Mouse (Mus musculus) 416B (cell line): Measurements from ENCODE around the gene Pafah1b3.

Experiments used
- DNase-seq: peaks from one replicate; pipeline ENCODE4 v3.0.0; 2011; ENCODE audit warnings: low read depth

Gene Pafah1b3

DNA sequence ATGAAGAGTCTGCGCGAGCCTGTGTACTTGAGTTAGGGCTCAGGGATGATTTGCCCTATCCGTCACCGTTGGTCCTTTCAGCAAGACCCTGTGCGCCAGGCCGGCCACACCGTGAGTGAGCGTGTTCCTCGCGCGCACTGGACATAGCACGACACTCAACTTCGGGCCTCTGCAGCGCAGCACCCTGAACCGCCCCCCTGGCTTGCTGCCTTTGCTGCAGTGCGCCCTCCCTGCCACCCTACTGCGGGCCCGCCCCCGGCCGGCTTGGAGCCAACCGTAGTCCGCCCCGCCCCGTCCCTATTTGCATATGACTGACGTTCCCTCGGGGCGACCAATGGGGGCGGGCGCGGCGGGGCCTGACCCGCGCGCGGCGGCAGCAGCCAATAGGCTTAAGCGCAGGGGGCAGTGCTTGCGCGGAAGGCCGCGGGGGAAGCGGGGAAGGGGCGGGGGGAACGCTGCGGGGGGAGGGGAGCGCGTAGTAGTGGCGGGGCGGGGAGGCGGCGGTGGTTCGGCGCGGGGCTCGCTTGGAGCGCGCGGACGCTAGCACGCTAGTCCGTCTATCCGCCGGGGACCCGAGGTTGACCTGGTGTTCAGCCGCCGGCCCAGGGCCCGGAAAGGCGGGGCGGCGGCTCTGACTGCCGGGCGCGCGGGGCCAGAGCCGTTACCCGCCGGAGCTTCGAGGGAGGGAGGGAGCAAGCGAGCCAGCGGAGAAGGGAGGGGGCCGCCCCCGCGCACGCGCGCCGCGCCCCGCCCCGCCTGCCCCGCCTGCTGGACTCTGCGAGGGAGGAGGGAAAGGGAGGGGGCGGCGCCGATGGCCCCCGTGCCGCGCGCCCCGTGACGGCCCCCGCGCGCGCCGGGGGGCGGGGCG is 15.8 kb downstream of the Pafah1b3 start:
- DNase-seq, result peak; percentile 98

DNA sequence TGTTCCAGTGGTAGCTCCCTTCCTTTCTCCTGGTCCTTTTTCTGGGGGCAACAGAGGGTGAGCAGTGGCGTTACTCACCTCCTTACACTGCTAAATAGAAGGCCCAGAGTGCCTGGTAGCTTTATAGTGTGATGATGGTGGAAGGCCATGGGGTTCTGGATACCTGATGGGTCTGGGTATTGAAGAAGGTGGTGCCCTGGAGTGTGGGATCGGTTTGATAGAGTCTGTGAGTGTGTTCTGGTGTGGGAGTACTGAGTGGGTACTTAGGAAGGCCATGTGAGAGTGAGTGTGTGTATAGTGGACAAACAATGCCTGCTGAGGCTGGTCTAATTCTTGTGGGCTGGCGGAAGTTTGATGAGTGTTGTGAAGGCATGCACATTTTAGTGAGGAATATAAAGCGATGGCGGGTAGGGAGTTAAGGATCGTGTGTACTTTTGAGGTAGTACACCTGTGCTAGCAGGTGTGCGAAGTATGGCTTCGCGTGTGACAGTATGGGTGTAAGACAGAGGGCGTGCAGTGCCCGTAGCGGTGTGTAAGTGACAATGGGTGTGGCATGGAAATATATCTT is 16.5 kb downstream of the Pafah1b3 start:
- no peak for DNase-seq

DNA sequence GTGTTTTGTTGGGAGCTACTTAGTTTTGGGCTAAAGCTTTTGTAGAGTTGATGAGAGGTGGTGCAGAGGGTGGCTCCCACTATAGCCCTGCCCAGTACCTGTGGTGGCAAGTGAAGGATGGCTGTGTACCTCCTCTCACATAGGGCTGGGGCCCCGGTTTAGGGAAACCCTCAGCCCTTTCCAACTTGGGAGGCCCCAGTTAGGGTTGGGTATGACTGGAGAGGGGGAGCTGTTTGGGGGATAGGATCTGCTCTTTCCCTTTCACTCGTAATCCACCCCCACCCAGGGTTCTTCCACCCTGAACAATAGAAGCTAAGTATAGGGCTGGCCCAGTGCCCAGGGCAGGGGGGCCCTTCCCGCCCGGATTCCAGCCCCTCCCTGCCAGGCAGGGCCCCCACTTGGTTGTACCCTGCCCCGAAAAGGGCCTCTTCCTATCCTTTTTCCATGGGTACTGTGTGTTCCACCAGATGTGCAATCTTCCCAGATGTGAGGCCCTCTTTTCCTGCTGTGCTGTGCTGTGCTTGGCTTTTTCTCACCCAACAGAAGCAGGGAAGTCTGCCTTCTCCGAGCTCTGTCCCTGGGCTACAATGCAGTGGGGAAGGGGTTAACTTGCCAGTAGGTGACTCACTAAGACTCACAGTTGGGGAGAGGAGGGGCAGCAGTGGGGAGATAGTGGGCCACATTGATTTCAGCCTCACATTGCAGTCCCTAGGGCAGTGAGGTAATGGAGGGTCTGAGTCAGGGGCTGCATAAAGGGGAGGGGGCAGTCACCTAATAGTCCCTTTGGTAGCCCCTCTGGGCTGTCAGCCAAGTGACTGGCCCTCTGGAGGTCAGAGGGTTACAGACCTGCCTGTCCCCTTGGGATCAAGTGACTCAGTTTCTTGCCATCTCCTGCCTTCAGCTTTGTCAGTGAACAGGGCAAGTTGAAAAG is 17.7 kb downstream of the Pafah1b3 start:
- DNase-seq, result peak; percentile 92

DNA sequence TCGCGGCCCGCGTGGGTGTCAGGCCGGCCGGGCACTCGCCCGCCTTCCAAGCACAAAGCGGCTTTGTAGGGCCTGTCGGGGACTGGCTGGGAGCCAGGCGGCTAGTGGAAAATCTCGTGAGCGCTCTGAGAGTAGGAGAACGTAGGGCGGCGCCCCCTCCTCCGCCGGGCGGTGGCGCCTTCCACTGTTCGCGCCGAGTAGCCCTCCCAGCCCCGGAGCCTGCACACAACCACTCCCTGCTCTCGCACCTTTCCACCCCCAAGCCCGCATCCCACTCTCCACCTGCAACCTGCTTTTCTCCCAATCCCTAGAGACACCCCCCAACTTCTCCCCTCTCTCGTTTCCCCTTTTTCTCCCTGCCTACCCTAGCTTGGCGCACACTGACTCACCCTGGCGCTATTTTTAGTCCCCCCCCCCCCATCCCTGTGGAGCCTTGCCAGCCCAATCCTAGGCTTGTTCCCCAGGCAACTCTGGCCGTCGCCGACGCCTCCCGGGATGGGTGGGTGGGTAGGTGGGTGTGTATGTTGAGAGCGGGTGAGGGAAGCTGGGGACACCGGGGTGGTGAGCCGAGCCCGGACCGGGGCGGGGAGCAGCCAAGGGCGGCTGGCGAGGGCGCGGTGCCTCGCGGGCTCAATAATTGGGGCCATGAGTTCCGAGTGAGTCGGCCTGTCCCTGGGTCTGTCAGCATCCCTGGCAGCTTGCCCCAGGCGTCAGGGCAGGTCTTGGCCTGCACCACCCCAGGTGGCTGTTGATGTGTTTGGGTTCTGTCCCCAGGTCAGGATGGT is 18.5 kb downstream of the Pafah1b3 start:
- DNase-seq, result peak; percentile 86

DNA sequence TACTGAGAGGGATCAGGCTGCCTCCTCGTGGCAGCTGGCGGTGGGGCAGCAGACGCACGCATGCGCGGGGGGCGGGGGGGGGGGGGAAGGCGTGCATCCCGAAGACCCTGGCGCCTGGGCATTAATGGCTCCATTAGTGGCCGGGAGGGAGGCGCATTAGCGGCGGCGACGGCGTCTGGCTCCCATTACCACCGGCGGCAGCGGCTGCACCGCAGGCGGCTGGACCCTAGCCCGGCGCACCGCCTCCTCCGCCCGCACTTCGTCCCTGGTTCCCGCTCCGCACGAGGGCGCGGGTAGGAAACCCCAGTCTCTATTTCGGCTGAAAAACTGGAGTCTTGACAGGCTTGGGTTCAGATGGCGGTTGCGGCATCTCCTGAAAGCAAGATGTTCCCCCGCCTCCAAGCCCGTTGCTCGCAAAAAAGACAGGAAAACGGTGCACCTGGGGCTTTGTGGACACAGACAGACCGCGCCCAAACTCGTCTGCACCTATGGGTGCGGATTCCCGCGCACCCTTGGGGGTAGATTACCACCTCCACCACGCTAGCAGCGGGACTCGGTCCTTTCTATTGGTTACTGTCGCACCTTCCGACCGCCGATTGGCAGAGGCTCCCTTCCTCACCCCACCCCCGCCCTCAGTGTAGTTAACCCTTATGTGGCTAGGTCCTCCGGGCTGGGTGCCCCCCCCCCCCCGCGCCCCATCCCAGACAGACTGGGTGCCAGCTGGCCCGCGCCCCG is 19.3 kb downstream of the Pafah1b3 start:
- DNase-seq, result peak; percentile 95

DNA sequence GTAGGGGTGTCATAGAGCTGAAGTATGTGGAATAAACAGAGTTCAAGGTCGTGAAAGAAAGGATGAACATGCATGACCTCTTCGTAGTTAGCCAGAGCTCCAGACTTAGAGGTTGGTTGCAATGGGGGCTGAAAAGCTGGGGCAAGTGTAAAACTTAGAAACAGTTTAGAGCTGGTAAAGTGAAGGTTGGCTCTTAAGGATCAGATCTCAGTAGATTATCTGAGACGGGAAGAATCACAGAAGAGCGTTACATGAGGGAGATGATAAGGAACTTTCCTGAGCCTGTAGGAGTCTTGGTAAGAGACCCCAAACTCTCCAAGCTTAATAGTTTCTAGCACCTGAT is 19.8 kb downstream of the Pafah1b3 start:
- DNase-seq, result no peak

DNA sequence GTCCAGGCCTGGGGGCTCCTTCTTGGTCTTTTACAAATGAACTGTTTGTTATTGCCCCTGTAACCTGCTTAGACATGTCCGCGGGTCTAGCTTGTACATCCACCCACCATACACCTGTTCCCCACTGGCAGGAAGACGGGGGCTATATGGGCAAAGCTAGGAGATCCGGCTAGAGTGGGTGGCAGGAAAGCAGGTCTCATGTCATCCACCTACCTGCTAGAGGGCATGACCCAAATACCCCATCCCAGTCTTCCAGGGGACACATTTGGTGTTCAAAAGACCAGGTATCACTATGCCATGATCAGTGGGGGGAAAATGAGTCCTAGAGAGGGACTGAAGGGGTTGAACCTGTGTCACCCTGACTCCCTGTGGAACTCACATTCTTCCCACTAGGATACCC is 20.4 kb downstream of the Pafah1b3 start:
- DNase-seq, result no peak

DNA sequence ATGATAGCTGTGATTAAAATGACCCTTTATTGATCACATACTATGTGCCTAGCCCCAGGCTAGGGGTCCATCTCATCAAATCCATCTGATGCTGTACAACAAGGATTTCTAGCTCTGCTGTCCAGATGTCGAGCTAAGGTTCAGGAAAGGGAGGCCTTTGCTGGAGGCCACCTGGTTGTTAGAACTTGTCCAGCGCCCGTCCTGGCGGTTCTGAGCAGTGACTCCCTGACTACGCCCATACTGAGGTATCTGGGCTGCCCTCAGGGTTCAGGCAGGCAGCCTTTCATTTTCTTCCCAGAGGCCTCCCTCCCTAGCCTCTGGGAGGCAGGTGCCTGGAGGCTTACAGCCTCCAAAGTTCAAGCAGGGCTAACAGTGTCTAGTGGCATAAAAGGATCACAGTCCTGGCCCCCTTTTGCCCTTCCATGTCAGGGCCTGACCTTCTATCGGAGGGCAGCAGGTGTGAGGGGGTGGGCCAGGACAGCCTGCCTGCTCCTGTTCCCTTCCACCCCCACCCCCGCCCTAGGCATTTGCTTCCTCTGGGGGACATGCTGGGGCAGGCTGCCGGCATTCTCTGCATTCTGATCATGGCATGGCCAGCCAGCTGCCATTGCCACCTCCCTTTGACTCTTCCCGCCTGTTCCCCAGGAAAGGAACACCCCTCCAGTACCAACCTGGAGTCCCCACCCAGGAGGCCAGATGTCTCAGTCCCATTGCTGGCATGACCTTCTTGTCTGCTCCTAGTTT is 22.1 kb downstream of the Pafah1b3 start:
- DNase-seq, result no peak

DNA sequence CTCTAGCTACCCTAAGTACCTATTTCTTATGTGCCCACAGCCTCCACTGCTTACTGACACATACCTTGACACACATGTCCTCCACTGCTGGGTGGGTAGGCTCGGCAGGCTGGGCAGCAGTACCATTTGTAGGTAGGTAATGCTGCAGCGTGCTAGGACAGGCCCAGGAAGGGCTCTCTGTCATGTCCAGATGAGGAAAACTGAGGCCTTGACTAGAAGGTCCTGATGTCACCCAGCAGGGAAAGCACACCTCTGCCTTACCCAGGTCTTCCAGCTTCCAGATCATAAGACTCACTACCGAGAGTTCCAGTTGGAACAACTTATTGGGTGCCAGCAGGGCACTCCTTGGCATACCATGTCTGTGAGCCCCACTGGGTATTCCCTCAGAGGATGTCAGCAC is 22.8 kb downstream of the Pafah1b3 start:
- no peak for DNase-seq

DNA sequence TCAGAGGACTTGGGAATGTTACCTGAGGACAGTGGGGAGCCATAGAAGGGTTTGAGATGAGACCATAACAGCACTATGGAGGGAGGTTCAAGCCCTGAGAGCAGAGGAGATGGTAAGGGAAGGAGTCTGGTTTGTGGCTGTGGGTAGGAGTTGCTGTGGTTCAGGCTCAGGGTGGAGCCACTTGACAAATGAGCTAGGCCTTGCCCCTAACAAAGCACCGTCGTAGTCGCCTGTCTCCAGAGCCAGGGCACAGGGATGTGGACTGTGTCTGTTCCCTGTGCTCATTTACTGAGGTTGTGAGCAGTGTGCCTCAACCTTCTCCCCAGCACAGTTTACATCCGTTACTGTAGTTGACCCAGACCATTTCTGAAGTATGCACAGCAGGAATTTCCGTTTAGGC is 23.2 kb downstream of the Pafah1b3 start:
- DNase-seq, result peak; percentile 76

DNA sequence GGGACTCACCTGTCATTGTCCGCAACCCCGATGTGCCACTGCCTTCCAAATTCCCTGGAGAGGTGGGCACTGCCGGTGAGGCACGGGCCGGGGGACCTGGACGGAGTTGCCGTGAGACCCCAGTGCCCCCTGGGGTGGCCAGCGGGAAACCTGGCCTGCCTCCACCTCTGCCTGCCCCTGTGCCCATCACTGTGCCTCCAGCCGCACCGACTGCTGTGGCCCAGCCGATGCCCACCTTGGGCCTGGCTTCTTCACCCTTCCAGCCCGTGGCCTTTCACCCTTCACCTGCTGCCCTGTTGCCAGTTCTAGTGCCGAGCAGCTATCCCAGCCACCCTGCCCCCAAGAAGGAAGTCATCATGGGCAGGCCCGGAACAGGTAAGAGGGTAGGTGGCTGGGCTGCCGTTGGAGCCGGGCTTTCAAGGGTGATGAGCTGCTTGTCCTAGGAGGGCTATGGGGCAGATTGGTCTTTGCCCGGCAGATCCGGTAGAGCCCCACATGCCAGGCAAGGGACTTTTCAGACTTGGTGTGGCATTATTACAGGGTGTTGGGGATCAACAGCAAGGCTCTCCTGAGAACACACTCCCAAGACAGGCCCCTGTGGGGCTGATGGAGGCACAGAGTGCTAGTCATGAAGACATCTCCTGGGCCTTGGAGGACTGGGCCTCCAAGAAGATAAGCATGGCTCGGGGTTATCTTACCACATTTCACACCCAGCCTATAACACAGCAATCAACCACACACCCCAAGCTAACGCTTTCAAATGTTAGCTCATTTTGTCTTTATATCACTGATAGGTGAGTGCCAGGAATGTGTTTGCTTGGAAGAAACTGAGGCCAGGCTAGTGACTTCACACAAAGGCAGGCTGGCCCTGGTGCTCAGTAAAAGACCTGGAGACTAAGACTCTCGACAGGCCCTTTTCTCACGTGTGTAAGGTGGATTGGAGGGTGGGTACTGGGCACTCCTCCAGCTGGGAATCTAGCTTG is 24.2 kb downstream of the Pafah1b3 start:
- no peak for DNase-seq

DNA sequence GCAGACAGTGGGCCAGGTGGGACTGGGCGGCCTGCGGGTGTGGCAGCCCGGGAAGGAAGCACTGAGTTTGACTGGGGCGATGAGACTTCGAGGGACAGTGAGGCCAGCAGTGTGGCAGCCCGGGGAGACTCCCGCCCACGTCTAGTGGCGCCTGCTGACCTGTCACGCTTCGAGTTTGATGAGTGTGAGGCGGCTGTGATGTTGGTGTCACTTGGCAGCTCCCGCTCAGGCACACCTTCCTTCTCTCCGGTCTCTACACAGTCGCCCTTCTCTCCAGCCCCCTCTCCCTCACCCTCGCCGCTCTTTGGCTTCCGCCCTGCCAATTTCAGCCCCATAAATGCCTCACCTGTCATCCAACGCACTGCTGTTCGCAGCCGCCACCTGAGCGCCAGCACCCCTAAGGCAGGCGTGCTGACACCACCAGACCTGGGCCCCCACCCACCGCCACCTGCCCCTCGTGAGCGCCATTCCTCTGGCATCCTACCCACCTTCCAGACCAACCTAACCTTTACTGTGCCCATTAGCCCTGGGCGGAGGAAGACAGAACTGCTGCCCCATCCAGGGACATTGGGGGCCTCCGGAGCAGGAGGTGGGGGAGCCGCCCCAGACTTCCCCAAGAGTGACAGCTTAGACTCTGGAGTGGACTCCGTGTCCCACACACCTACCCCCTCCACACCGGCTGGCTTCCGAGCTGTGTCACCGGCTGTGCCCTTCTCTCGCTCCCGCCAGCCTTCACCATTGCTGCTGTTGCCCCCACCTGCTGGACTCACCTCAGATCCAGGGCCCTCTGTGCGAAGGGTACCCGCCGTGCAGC is 25.1 kb downstream of the Pafah1b3 start:
- no peak for DNase-seq

DNA sequence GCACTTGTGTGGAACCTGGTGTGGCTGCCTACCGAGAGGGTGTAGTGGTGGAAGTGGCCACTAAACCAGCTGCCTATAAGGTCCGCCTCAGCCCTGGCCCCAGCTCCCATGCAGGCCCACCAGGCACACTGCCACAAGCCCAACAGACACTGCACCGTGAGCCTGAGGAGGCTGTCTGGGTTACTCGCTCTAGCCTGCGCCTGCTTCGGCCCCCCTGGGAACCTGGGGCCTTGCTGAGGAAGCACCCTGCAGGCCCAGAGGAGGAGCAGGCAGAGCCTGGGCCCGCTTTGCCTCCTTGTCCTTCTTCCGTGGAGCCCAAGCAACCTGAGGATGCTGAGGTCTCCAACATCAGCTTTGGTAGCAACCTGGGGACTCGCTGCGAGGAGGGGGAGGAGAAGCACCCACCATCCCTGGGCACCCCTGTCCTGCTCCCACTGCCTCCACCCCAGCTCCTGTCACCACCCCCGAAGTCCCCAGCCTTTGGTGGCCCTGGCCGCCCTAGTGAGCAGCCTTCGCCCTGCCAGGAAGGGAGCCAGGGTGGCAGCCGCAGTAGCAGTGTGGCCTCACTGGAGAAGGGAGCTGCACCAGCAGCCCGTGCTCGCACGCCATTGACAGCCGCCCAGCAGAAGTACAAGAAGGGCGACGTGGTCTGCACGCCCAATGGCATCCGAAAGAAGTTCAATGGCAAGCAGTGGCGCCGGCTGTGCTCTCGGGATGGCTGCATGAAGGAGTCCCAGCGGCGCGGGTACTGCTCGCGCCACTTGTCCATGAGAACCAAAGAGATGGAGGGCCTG is 25.9 kb downstream of the Pafah1b3 start:
- no peak for DNase-seq

DNA sequence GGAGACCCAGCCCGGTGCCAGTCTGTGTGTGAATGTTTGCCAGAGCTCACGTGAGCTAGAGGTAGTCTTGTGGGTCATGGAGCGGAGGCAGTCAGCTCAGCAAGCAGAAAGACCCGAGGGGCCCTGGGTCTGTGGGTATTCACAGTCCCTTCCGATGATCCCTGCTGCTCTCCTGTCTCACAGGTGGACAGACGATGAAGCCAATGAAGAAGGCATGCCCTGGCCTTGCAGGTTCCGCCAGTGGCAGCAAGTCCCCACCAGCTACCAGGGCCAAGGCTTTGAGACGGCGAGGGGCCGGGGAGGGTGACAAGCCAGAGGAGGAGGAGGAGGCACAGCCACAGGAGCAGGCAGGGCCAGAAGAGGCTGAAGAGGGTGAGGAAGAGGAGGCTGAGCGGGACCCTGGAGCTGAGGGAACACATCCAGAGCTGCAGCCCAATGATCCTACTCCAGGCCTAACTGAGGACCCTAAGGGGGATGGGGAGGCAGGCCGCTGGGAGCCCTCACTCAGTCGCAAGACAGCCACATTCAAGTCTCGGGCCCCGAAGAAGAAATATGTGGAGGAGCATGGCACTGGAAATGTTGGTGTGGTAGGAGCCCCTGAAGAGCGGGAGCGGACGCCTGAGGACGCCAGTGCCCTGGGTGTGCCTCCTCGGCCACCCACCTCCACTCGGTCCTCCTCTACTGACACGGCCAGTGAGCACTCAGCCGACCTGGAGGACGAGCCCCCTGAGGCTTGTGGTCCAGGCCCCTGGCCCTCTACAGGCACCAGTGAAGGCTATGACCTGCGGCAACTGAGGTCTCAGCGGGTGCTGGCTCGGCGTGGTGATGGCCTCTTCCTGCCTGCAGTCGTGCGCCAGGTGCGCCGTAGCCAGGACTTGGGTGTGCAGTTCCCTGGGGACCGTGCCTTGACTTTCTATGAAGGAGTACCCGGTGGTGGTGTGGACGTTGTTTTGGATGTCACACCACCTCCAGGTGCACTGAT is 26.8 kb downstream of the Pafah1b3 start:
- no peak for DNase-seq

DNA sequence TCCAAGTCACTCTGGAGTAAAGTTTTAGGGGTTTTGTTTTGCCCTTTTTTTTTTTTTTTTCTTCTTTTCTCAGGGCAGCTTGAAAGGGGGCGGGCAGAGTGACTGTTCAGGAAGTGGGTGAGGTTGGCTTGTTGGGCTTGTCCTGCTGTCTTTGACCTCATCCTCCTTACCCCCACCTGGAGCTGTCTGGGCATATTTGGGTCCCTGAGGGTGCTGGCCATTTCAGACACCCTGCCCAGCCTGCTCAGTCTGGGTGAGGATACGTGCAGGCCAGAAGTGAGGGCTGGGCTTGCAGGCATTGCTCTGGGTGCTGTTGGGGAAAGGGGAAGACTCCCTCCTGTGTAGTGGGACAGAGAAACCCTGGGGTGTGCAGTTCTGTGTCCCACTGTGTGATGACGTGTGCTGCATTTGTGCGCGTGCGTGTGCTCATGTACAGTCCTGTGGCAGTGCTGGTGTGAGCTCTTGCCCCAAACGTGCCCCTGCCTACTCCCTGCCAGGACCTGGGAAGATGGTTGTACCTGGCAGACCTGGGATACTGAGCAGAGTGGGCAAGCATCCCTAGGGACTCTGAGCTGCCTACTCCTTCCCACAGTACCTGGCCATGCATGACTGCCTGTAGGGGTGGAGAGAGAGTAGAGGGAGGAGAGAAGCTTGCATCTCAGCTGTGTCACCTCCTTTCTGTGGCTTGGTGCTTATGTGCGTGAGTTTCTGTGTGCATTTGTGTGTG is 28.1 kb downstream of the Pafah1b3 start:
- peak; percentile 73 for DNase-seq

DNA sequence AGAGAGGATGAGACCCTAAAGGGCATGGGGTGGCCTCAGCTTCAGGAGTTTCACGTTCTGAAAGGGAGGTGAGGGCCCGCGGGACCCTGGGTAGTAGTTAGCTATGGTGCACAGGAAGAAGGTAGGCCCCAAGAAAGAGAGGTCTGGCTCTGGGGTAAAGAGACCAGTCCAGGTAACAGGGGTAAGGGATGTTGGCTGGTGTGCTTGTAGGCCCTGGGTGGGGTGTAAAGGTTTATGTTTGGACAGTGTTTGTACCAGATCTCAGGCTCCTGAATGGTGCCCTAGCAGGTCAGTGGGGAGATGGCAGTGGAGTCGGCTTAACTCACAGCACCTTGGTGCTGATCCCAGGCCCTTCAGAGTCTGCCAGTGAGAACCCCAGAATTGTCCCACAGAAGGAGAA is 28.8 kb downstream of the Pafah1b3 start:
- peak; percentile 32 for DNase-seq
